Mouse (Mus musculus) liver, embryonic 14.5 days (tissue): ENCODE data around the gene Lhfpl2. TPM values are rescaled to one million over a fixed set of nuclear protein-coding genes. Genes with fewer than 3 reads are reported as not detected.

Experiments used
- ATAC-seq: fragments of 200-750 bp; cut with Nextera tagmentation; 2 replicates; pipeline ENCODE4 v1.8.0; 2017; ENCODE audit warnings: moderate number of reproducible peaks, mild to moderate bottlenecking, moderate library complexity; ENCODE audit not compliant: insufficient read depth
- DNase-seq, 3 experiments: peaks; one replicate each; pipeline ENCODE4 v3.0.0-alpha.2; 2012 to 2013; ENCODE audit warnings: low read depth in 3 of 3, low spot score in 3 of 3
- H3K27ac ChIP-seq: fragments of 300-500 bp; sonication (generic); 2 replicates; pipeline ENCODE4 v1.5.1; 2014; ENCODE audit warnings: moderate library complexity, mild to moderate bottlenecking, control low read depth, inconsistent platforms
- H3K27me3 ChIP-seq: fragments of 300-500 bp; sonication (generic); 2 replicates; pipeline ENCODE4 v1.6.1; 2014; ENCODE audit warnings: mild to moderate bottlenecking, low read length, moderate library complexity; ENCODE audit not compliant: control insufficient read depth, insufficient read depth
- H3K36me3 ChIP-seq: fragments of 300-500 bp; sonication (generic); replicated peaks from 2 replicates; pipeline ENCODE4 v1.6.1; 2014; ENCODE audit warnings: low read depth; ENCODE audit not compliant: control insufficient read depth, insufficient read depth
- H3K4me1 ChIP-seq, 2 experiments: fragments of 200-500 bp in 1 of 2; fragments of 300-500 bp in 1 of 2; sonication (generic) in 1 of 2; replicated peaks; 2 replicates each; pipeline ENCODE4 v1.6.1; 2012 to 2014; ENCODE audit warnings: antibody characterized with exemption in 1 of 2, inconsistent platforms in 1 of 2, low read length in 1 of 2; ENCODE audit not compliant: control insufficient read depth in 2 of 2, insufficient read depth in 2 of 2
- H3K4me2 ChIP-seq: fragments of 300-500 bp; sonication (generic); 2 replicates; pipeline ENCODE4 v1.6.1; 2014; ENCODE audit warnings: low read depth, mild to moderate bottlenecking, control low read depth, moderate library complexity
- H3K4me3 ChIP-seq, 2 experiments: fragments of 200-500 bp in 1 of 2; fragments of 300-500 bp in 1 of 2; sonication (generic) in 1 of 2; 2 replicates each; pipeline ENCODE4 v1.5.1; 2012 to 2014; ENCODE audit warnings: low read depth in 2 of 2, low read length in 2 of 2, mild to moderate bottlenecking in 2 of 2, control low read depth in 1 of 2, inconsistent platforms in 1 of 2, moderate library complexity in 1 of 2; ENCODE audit not compliant: insufficient read depth in 1 of 2
- H3K9ac ChIP-seq: fragments of 300-500 bp; sonication (generic); replicated peaks from 2 replicates; pipeline ENCODE4 v1.6.1; 2014; ENCODE audit warnings: mild to moderate bottlenecking, control low read depth, moderate library complexity
- H3K9me3 ChIP-seq: fragments of 300-500 bp; sonication (generic); 2 replicates; pipeline ENCODE4 v1.6.1; 2016; ENCODE audit warnings: low read length, mixed read lengths; ENCODE audit not compliant: control insufficient read depth
- CTCF ChIP-seq: IDR thresholded peaks from 2 replicates; pipeline ENCODE4 v1.5.1; 2016; ENCODE audit warnings: antibody characterized with exemption, low read depth, control low read depth
- EP300 ChIP-seq: IDR thresholded peaks from 2 replicates; pipeline ENCODE4 v1.6.1; 2016; ENCODE audit warnings: antibody characterized with exemption, low read depth
- WGBS: fragments of 180-500 bp; shearing (Covaris S2); extraction: QIAGEN DNeasy Blood & Tissue Kit; methylation state at CpG from one replicate; pipeline ENCODE4 v1.1.7; 2014; ENCODE audit not compliant: insufficient replicate concordance; 5-methylcytosine and 5-hydroxymethylcytosine counted together
- polyA plus RNA-seq, 2 experiments: library from polyadenylated mRNA; depleted of rRNA in 1 of 2; stranded (reverse) in 1 of 2; unstranded in 1 of 2; fragments of >200 nt; fragmentation: Nextera tagmentation in 1 of 2; extraction: Ambion mirVana in 1 of 2; gene quantifications; 2 replicates each; pipeline versions ENCODE4 v1.2.1 to v1.2.3; 2012 to 2014

The Lhfpl2 gene
- polyA plus RNA-seq, 2 experiments, result 2.4 to 3.2 TPM

DNA sequence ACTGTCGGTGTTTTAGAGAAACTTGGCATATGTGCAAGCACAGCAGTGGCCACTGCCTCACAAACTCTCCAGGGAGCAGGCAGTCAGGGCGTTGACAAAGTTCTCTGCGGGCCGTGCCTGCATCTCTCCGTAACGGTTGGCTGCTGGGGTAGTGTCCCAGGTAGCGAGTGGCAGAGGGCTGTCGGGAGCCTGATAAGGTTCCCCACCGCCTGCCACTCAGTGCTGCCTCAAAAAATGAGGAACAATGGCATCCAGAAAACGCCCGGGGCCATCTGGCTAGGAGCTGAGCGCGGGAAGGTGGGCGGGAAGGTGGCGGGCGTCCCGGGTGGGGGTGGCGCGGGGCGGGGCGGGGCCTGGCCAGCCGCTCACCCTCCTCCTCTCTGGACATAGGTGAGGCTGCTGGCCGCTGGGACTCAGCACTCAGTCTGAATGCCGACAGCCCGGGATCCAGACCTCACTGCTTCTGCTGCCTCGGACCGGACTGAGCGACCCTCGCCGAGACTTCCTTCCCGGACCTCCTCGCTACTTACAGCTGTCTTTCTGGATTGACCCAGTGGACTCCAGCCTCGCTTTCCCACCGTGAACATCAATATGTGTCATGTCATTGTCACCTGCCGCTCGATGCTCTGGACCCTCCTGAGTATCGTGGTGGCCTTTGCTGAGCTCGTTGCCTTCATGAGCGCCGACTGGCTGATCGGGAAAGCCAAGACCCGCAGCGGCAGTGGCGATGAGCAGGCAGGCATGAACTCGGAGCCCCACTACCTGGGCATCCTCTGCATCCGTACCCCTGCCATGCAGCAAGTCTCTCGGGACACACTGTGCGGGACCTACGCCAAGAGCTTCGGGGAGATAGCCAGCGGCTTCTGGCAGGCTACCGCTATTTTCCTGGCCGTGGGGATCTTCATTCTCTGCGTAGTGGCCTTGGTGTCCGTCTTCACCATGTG, 116.3 kb downstream of the Lhfpl2 start:
- ATAC-seq (peak; percentile 76), DNase-seq (peak; percentile 26 to 42 (median 33))
- peak overlapping the region; percentile 93 for H3K4me2 ChIP-seq
- H3K36me3 ChIP-seq, result no peaks in the 10 kb centered on the region
- H3K9ac ChIP-seq, result peak overlapping the region; percentile 62
- no peaks in the 10 kb centered on the region for H3K9me3 ChIP-seq
- H3K27me3 ChIP-seq, result no peaks in the 10 kb centered on the region
- peak overlapping the region; percentile 50 to 61 for H3K4me3 ChIP-seq
- H3K27ac ChIP-seq, result no peak overlapping the region
- WGBS, result 1% methylated on average over 50 of the region's 55 CpGs
- peaks cover 0 to 25% of the 10 kb centered on the region in 2 experiments for H3K4me1 ChIP-seq
- TF ChIP-seq EP300 (peak; percentile 52), CTCF (no peak)

GRCm38 (mm10) chr13:94174577-94175279, 117.1 kb downstream of the Lhfpl2 start:
- H3K4me1 ChIP-seq, result peaks cover 0 to 25% of the 10 kb centered on the region in 2 experiments
- no peaks in the 10 kb centered on the region for H3K27me3 ChIP-seq
- no peak overlapping the region; the same call in 1 of the 2 replicates for H3K27ac ChIP-seq
- H3K4me2 ChIP-seq, result peak overlapping the region; percentile 93
- H3K36me3 ChIP-seq, result no peaks in the 10 kb centered on the region
- H3K9ac ChIP-seq, result peak overlapping the region; percentile 62
- peak overlapping the region; percentile 50 to 61 for H3K4me3 ChIP-seq
- ATAC-seq, result no peak
- TF ChIP-seq EP300, result no peak
- no peak for TF ChIP-seq CTCF
- H3K9me3 ChIP-seq, result no peaks in the 10 kb centered on the region
- DNase-seq, result no peak
- WGBS, result 15% methylated on average over 16 of the region's 16 CpGs

DNA sequence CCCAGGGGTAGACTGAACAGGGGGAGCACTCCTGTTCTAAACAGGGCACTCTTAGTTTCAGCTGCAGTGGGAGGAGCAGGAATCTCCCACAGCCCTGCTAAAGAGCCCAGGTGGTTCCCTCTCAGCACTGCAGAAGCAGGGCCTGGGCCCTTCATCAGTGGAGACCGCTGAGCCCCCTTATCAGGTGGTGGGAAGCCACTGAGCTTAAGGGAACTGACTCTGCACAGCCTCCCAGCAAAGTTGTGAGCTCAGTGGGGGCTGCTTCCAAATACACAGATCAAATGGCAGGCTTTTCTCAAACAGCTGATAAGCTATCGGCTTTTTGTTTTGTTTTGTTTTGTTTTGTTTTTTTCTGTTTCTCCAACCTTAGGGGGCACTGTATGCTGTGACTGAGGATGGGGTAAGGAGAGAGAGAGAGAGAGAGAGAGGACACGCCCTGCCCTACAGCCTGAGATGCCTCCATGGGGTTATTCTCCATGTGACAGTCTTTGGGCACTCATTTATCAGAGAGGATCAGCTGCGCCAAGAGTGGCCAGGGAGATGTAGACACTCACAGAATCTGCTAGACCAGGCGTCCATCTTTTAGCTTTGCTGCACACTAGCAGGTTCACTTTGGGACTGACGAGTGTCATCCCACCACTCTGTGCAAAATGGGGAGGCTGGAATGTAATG, 117.9 kb downstream of the Lhfpl2 start:
- H3K4me2 ChIP-seq, result peak overlapping the region; percentile 93
- peak; percentile 52 for ATAC-seq
- 14% methylated on average over 6 of the region's 6 CpGs for WGBS
- H3K4me1 ChIP-seq, result peaks cover 0 to 25% of the 10 kb centered on the region in 2 experiments
- H3K27me3 ChIP-seq, result no peaks in the 10 kb centered on the region
- peak in 1 of 3 experiments; percentile 18 for DNase-seq
- no peaks in the 10 kb centered on the region for H3K9me3 ChIP-seq
- H3K4me3 ChIP-seq, result peak overlapping the region; percentile 50 to 61
- TF ChIP-seq EP300 (no peak), CTCF (no peak)
- H3K9ac ChIP-seq, result 0 out of 2 replicates have a peak overlapping the region, but pooled peaks have one; percentile 10
- H3K27ac ChIP-seq, result peak overlapping the region; percentile 19
- H3K36me3 ChIP-seq, result no peaks in the 10 kb centered on the region

DNA sequence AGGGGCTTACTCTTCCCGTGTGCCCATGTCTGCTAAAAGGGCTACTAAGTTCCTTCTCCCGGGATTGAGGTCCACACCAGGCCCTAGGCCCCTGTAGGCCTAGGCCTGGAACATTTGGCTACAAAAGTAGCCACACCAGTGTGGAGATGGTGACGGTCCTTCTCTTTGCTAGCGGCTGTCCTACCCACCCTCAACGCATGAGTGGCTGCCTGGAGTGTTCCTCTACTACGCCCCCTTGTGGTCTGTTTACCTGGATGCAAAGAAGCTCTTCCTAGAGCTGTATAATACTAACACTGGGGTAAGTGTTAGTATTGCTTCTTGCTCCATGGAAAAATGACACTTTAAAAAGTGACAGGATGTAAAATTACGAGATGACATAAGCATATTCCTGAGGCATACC, 119.6 kb downstream of the Lhfpl2 start:
- WGBS, result 34% methylated on average over 7 of the region's 7 CpGs
- H3K36me3 ChIP-seq, result no peaks in the 10 kb centered on the region
- no peaks in the 10 kb centered on the region for H3K27me3 ChIP-seq
- no peak overlapping the region for H3K27ac ChIP-seq
- ATAC-seq, result no peak
- peak in 2 of 3 experiments; percentile 38 to 41 for DNase-seq
- H3K4me1 ChIP-seq, result peaks cover 0 to 21% of the 10 kb centered on the region in 2 experiments
- 0 out of 4 replicates have a peak overlapping the region, but pooled peaks of 1 of the 2 experiments have one; percentile 12 for H3K4me3 ChIP-seq
- TF ChIP-seq CTCF (peak; percentile 74), EP300 (no peak)
- H3K9ac ChIP-seq, result no peak overlapping the region
- no peaks in the 10 kb centered on the region for H3K9me3 ChIP-seq
- H3K4me2 ChIP-seq, result no peak overlapping the region
